Mouse (Mus musculus) 3134 (cell line): ENCODE measurements around the gene Clpx.
A peak's percentile ranks its signal among the peaks of the same experiment; 100 is the strongest.

ENCODE experiments used
- DNase-seq: peaks from one replicate; pipeline ENCODE4 v3.0.0-alpha.2; 2011; ENCODE audit warnings: low spot score; ENCODE audit not compliant: insufficient read length; ENCODE audit errors: extremely low read depth

The Clpx gene

GRCm38 (mm10) chr9:65345854-65346475, 51.9 kb downstream of the Clpx start, which contains the start of gene Pdcd7:
Gene Pdcd7, plus strand, starts transcription at chr9:65346104.
- DNase-seq = peak; percentile 81

GRCm38 (mm10) chr9:65346476-65347111, 52.5 kb downstream of the Clpx start:
- peak; percentile 77 for DNase-seq

- DNase-seq = no peak
Measured at GRCm38 (mm10) chr9:65347112-65347850, 53.2 kb downstream of the Clpx start.

GRCm38 (mm10) chr9:65353251-65353650, 59.2 kb downstream of the Clpx start:
- peak; percentile 38 for DNase-seq

GRCm38 (mm10) chr9:65356561-65356960, 62.5 kb downstream of the Clpx start:
- DNase-seq = no peak

GRCm38 (mm10) chr9:65356971-65357370, 62.9 kb downstream of the Clpx start:
- DNase-seq = no peak

GRCm38 (mm10) chr9:65358956-65359480, 65.0 kb downstream of the Clpx start:
- no peak for DNase-seq

- no peak for DNase-seq
Measured at GRCm38 (mm10) chr9:65360641-65361448, 66.8 kb downstream of the Clpx start, which contains the start of gene Ubap1l. Gene Ubap1l, plus strand, starts transcription at chr9:65361041.

GRCm38 (mm10) chr9:65363684-65364083, 69.6 kb downstream of the Clpx start:
- DNase-seq = no peak

- DNase-seq = no peak
Measured at GRCm38 (mm10) chr9:65365721-65366120, 71.7 kb downstream of the Clpx start.

GRCm38 (mm10) chr9:65371756-65372155, 77.7 kb downstream of the Clpx start:
- no peak for DNase-seq

- no peak for DNase-seq
Measured at GRCm38 (mm10) chr9:65372449-65372848, 78.4 kb downstream of the Clpx start.

- DNase-seq = no peak
Measured at GRCm38 (mm10) chr9:65374468-65375162, 80.6 kb downstream of the Clpx start.

- DNase-seq = no peak
Measured at GRCm38 (mm10) chr9:65375163-65375934, 81.3 kb downstream of the Clpx start.
